Mouse (Mus musculus) lung, adult 2 months (tissue): Measurements from ENCODE around the gene Dkkl1.

ENCODE experiments used
- CTCF ChIP-seq: fragments of 200-500 bp; IDR thresholded peaks from 2 replicates; pipeline ENCODE4 v1.5.1; 2011; ENCODE audit warnings: mild to moderate bottlenecking, low read length, control low read depth; ENCODE audit not compliant: insufficient read depth
- POLR2A ChIP-seq: fragments of 200-500 bp; IDR thresholded peaks from 2 replicates; pipeline ENCODE4 v1.6.1; 2011; ENCODE audit warnings: low read depth, mild to moderate bottlenecking, control low read depth, low read length, borderline replicate concordance; ENCODE audit errors: extremely low read depth

DNA sequence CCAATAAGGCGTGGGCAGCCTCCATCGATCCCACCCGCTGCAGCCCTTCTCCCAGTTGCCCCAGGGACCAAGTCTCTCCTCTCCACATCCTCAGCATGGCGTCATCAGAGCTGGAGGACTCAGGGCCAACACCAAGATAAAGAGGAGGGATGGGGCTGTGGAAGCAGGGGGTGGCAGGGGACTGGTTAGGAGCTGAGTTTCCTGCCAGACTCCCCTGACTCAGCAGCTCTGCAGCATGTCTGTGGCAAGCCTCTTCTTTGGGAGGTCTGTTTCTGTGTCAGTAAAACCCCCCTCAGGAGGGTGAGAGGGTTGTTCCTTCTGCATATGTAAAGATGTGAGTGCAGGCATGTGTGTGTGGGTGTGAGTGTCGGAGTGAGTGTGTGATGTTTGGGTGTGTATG is 15.0 kb downstream of the Dkkl1 start:
- TF ChIP-seq CTCF: no peak
- TF ChIP-seq POLR2A: no peak
